Mouse (Mus musculus) c-Kit-positive CD71-negative TER-119-negative erythroid progenitor cells, embryonic 14.5 days (primary cell): ENCODE measurements at regions not wholly inside any gene's neighbourhood (a gene's known extent, or its start where the extent isn't known, plus 50 kb on each side); places are given as distances from the start of the nearest gene placed in this dataset.

Source experiments
- DNase-seq: peaks from one replicate; pipeline ENCODE4 v3.0.0-alpha.2; 2013; ENCODE audit warnings: low read depth

DNA sequence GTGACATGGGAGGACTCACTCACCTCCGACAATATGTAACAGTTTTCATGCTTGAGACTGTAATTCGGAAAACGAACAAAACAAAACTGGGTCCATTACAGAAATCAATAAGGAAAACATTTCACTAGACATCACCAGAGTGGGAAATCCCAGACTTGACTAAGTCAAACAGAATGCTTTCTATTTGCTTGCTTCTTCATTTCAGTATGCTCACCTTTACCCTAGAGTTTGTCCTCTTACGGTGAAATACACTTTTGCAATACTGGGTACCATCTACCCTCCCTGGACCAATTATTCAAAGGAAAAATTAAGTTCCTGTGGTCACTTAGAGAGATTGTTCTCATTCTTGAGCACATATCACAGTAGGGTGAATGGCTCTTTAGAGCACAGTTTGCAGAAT lies 613.4 kb upstream of the 4930412O13Rik start:
- DNase-seq: no peak

DNA sequence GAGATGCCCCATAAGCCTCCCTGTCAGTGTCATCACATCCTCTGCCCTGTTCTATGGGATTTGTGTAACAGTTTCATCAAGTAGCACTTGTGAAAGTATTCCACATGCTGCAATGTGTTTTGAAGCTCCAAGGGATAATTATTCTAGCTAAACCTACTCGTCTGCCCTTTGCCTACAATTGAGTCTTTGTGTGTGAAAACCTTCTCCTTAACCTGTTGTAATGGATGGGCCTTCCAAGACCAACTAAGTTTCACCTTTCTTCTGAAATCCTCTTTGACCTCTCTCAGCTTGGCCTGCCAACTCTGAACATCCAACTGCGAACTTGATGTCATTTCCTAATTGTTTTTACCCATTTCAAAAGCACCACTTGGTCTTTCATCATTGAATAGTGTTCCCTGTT lies 597.6 kb upstream of the 4930412O13Rik start:
- no peak for DNase-seq

DNA sequence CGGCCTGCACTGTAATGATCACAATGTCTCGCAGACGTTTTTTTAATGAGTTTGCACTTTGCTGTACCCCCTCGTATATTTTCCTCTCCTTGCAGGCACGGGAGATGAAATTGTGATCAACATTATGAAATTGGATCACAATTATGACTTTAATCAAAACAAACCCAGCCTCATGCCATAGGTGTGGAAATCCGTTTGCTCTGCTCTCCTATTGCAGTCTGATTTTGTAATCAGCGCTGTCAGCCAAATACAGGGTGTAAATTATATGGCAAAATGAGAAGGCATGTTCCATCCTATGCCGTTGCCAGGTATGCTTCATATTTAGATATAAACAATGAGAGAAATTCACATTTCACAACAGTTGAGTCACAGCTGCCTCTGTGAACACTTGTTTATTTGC lies 595.3 kb upstream of the 4930412O13Rik start:
- DNase-seq: no peak

DNA sequence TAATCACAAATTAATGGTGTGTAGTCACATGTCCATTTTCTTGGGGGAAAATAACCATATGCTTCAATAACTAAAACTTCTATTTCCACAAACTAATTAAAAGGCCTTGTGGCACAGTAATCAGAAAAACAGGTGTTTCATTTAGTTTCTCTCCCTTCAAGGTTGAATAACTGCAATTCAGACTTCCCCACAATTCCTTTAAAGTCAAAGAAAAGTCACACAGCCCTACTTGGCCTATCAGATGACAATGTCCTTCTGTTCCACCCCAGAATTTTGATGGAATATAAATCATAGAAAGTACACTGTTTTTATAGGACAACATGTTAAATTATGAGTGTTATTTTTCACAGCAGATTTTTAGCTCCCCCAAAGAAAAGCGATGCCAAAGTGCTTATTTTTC lies 594.0 kb upstream of the 4930412O13Rik start:
- DNase-seq: no peak

DNA sequence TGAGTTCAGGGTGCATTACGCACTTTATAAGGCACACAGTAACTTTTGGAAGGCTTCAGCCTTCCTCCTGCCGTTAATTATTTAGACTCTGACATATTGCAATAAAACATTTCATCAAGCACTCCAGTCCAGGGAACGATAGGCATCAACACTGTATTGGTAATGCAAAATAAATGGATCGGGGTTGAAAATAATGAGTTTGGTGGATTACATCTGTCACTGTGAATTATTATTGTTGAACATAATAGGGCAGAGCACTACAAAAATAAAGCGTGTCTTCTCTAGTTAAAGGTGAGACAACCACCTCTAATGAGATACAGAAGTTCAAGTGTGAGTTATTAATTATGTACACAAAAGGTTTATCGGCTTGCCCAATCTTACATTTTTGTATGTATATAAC lies 593.4 kb upstream of the 4930412O13Rik start:
- no peak for DNase-seq

DNA sequence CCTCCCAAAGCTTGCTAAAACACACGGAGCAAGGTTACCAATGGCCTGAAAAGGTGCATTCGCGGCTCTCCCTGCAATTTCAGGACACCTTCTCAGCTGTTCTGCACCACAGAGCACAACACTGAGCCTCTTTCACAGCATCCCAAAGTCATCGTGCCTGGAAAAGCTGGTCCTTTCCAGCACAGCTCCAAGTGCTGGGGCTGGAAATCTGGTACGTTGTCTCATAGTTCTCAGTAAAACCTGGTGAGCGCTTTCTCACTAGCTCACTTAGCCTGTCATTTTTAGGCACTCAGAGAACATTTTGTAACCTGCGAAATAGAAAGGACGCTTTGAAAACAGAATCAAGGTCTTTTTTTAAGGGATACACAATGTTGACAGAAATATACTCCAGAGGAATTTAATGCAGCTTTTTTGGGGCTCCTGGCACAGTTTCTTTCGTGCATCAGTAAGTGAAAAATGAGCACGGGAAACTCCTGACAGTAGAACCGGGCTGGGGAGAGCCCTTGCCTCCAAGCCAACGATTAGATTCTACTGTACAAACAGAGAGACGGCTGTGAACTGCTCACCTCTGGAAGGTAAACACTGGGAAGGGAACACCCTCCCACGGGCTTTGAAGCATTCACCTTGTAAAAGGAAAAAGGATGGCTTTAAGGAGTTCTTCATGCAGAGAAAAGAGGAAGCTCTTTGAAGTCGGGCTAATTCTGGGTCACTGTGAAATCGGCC lies 549.3 kb upstream of the 4930412O13Rik start:
- no peak for DNase-seq

DNA sequence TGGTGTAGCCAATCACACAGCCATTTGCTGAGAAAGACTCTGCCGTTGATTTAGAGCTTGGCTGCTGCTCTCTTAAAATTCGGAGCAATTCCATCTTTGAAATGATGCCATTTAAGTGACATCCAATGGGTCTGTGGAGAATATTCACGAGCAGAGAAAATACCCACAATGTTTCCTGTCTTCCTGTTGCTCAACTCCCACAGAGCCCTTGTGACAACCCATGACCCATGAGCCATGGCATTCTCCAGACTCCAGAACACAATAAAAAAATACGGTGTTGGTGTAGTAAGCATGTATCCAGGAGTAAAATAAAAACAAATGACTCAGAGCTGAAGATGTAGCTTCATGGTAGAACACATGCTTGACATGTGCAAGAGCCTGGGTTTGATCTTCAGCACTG lies 532.1 kb upstream of the 4930412O13Rik start:
- DNase-seq: no peak

DNA sequence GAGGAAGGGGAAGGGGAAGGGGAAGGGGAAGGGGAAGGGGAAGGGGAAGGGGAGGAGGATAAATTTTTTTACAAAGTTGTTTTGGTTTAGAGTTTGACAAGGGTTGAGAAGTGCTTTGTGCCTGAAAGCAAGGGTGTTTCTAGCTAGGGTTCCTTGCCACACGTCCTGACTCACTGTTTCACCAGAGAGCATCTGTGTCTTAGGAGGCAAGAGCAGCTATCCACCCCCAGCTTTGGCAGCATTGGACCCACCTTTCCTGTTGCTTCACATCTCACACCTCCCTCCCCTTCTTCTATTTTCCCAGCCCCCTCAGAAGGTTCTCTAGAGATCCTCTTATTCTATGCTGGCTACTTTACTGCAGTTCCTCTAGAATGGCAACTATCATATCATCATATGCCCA lies 531.1 kb upstream of the 4930412O13Rik start:
- DNase-seq: no peak

DNA sequence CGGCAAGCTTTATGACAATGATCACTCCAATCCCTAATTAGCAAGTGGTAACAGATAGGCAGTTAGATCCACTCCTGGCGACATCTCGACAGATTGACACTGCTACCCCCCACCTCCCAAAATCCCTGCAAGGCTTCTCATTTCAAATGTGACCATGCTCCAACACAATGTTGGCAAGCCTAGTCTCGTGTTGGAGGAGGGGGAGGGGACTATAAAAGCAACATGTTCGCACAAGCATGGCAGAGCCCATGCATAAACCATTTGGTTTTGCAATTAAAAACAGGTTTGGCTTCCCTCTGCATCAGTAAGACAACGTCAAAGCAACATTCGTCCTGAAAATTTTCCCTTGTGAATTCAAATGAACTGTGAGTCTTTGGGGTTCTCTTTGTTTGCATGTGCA lies 528.9 kb upstream of the 4930412O13Rik start:
- DNase-seq: no peak

DNA sequence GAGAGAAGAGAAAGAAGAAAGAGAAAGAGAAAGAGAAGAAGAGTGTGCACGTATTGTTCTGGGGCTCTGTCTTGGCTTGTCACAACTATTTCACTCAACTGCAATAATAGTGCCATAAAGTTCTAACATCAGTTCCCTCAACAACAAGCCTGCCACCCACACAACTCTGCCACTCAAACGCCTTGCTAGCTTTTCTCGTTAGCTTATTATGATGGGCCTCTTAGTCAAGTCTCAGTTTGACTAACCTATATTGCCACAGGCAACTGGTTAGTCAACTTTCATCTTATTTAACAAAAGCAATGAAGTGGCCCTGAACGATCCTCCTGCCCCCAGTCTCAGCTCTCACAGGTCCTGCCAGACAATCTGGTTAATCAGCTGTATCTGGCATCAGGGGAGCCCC lies 521.0 kb upstream of the 4930412O13Rik start:
- no peak for DNase-seq

DNA sequence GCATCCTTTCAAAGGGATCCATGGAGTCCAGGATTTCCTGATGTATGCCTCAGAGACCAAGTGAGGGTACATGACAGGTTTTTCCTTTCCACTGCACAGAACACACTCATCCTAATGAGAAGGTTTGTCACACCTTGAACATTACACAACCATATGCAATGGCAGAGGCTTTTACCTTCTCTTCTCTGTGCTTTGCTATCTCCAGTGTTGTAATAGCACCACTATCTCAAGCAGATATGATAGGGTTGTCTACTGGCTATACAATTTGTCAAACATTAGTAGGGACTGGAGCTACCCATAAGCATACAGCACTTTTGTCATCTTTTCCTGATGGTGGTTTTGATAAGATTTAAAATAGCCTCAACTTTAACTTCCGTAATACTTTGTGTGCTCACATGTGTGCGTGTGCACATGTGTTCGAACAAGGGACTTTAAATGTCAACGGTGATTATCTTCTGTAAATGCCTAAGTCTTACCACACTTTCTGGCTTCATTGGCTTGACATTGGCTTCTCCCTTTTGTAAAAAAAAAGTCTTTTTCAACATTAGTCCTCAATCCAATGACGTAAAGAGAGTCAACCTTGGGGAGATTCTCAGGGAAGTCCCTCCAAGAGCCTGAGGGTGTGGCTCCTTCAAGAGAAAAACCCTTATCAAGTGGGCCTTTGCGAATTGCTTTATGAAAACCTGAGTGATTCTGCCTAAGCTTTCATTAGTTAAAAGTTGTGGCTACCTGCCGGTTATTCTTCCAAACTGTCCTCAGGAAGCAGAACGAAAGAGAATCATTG lies 513.1 kb upstream of the 4930412O13Rik start:
- no peak for DNase-seq

DNA sequence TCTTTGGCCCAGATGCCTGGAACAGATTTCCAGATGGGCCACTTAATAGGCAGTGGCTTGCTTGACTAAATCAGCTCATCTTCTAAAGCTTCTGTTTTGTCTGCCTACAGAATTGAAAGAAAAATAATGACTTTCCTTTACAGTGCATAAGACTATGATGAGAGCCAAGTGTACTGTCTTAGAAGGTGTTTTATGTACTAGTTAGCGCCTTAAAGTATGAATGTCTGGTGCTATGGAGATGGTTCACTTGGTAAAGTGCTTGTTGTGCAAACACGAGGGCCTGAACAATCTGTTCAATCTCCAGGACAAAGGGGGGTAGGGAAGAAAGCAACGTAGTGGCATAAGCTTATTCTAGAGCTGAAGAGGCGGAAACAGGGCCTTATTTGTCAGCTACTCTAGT lies 511.5 kb upstream of the 4930412O13Rik start:
- DNase-seq: no peak

DNA sequence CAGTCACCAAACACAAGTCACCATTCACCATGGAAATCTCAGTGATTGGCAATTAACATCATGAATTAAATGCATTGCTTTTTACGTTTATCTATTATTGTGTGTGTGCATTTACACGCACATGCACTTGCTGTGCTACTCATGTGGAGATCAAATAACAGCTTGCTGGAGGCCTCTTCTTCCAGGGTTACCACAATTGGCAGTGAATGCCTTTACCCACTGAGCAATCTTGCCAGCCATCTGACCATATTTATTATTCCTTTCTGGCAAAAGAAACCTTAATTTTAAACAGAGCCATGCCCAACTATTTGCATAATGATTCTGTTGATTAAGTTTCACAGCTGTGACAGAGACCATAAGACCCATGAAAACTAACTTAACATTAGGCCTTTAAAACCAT lies 494.5 kb upstream of the 4930412O13Rik start:
- DNase-seq: no peak

DNA sequence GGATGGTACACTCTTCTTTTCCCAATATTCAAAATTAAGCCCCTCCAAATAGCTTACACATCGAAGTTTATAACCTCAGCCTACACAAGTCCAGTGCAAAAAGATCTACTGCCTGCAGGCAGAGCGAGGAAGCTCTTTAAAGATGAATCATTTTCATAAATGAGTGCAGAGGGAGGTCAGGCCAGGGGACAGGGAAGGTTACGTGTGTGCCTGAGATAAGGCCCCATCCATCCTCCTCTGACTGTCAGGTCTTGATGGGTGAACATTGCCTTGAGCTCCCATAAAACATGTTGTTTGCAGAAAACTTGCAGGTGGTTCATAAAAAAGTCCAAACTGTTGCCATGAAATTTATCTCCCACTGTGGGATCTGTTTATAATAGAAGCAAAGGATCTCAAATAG lies 493.0 kb upstream of the 4930412O13Rik start:
- no peak for DNase-seq

DNA sequence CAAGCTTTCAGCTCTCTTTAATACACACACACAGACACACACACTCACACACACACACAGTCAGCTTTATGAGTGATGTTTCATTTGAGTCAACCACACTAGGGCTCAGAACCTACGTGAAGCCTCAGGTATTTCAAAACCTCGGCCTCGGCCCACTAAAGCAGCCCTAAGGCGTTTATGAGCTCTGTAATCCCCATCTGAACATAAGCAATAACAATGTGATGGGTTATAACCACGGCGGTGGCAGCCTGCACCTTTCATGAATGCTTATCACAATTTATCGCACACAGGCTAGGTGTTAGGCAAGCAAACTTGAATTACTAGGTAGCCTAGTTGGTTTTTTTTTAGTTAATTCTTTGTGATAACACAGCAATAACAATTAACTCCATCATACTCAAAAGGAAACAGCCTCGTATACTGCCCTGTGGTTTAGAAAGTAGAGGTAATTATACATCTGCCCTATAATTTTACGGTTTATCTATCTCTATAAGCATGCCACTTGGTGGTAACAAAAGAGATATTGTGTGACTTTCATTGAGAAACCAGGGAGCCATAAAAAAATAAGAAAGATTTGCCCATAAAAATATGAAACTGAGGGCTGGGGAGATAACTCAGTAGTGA lies 485.6 kb upstream of the 4930412O13Rik start:
- DNase-seq: no peak

DNA sequence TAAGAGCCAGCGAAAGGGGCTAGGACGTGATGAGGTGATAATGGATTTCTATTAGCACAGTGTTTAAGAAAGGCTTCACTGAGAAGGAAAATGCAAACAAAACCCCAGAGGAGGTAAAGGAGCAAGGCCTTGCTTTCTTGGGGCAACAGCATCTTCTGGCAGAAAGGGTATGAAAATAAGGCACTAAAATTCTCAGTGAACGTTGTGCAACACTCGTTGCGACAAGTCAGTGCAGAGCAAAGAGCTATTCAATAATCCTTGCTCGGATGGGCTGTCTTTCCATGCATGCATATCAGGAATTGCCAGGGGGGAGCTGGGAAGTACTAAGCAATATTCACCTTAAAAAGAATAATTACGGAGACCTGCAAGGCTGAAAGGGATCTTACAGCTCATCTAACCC lies 479.6 kb upstream of the 4930412O13Rik start:
- DNase-seq: no peak

DNA sequence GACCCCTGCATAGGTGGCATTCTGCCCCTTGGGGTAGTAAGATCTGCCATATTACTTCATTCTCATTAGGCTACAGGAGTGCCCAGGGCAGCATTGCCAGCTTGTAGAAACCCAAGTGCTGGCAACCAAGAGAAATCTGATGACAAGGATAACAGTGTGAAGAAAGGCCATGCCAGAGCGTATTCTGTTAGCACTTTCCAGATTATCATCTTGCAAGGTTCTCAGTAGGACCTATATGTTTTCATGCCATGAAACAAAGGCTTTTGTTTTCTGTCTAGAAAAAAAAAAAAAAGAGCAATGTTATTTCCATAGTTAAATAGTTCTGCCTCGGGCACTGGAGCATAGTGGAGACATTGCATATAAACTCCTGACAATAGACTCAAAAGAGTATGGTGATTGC lies 478.8 kb upstream of the 4930412O13Rik start:
- no peak for DNase-seq

DNA sequence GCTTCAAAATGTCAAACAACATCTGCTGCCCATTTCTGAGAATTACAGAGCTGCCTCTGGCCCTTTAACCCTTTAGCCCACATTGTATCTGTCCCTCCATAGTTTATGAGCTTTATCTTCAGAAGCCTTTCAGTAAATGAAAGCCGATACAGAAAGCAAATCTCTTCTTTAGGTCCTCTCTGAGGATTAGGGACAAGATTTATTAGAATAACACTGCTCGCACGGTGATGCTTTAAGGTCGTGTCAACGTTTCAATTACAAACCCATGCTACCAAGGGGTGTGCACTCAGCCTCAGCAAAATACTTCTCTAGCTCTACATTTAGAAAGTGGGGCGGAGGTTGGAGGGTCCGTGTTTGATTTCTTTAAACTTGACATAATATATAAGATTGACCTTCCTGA lies 472.0 kb upstream of the 4930412O13Rik start:
- DNase-seq: no peak

DNA sequence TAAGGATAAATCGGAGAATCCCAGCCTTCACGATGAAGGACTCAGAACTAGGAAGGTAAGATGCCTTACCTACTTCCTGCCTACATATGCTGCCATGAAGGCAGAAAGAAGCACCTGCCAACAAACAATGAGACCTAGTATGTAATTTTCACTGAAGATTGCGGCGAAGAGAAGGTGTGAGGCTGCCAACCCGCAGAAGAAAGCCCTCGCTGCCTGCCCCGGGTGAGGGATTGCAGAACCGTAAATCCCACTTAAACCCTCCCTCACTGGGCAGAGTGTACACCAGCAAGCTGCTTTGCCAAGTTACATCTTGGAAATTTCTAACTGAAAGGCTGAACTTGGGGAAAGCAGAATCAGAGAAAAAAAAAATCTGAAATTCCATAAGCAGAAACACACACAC lies 458.4 kb upstream of the 4930412O13Rik start:
- no peak for DNase-seq

DNA sequence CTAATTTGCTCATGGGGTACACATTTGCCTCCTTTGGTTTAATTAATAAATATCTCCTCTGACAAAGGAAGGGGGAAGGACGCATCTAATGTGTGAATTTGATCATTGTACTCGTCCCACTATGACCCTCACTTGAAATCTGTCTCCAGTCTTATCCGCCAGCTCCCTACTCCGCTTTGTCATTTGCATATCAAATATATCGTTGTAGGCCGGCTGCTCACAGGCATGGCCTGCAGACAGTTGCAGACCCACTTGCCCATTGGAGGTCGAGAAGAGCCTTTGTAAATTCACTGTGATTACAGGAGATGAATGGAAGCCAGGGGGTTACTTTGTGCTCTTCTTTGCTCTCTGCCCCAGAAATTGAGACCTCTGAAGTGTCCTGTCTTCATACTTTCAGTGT lies 457.5 kb upstream of the 4930412O13Rik start:
- no peak for DNase-seq

DNA sequence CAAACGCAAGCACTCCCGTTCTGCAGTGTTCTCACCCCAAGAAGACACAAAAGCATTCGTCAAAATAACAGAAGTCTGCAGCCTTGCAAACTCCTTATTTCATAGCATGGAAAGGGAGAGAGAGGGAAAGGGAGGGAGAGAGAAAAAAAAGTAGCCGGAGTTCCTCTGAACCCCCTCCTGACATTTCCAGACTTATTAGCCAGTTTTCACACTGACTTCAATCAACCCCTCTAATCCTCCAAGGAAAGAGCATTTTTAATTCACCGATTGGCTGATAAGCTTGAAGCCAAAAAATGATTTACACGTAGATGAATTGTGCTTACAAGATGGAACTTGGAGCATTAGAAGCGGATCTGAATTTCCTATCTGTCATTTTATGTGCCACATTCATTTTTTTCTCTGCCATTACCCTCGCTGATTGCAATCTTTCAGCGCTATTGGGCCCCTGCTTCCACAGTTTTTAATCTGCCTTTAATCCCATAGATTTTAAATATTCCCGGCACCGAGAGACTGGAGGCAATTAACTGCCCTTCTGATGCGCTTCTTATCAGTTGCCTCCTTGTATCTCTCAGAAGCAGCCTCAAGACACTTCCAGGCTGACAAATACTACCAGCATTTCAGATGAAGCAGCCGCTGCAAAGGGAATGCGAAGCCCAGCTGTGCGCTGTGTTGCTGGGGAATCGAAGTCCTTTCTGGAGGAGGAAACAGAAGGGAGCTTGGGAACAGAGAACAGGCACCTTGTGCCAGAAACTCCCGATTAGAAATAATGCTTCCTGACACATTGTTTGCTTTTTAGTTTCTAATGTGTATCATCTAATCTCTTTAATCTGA lies 447.7 kb upstream of the 4930412O13Rik start:
- no peak for DNase-seq

DNA sequence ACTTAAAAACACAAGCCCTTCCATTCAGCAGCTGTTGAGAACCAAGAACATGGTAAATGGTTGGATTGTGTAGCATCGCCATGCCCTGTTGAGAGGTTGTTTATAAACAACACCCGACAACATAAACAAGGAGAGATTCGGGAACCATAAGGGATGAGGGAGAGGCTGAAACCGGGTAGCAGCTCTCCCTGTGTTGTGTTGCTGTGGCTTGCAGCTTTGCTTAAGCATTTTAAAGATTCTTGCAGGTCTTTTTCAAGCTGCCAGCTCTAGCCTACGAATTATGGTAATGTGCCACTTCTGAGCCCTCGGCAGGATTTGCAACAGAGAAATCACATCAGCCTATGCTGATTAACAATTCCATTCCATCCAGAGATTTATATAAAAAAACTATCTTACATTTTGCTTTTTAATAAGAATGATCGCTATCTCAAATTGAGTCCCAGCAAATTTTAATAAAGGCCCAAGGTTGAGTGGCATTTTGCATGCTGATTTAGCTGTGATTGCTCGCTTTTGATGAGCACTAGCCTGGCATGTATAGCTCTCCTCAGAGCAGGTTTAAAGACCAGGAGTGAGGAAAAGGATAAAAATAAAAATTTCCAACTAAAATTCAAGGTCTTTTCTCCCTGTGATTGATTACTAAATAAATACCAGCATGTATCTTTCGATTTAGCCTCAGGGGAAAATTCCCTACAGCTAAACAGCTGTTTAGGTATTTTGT lies 445.7 kb upstream of the 4930412O13Rik start:
- no peak for DNase-seq
